Mouse (Mus musculus) frontal cortex, adult 2 months (tissue): ENCODE measurements at regions not wholly inside any gene's neighbourhood (a gene's known extent, or its start where the extent isn't known, plus 50 kb on each side); places are given as distances from the start of the nearest gene placed in this dataset.

ENCODE experiments used
- DNase-seq, 2 experiments: peaks; one replicate each; pipeline ENCODE4 v3.0.0; 2022; ENCODE audit warnings: low spot score in 1 of 2; ENCODE audit errors: extremely low spot score in 1 of 2

DNA sequence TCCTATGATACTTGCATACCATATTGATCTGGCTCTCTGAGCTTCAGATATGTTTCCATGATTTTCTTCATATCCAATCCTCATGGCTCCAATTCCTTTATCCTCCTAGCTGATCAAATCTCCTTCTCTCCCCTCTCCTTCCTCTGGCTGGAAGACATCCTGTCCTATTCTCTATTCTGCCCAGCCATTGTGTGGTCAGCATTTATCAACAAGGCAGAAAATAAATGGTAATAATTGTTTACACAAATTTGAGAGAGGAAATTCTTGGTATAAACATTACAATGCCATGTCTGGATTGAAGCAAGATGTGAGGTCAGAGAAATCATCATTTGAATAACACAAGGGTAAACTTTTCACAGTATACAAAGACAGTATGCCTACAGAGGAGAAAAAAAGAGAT is 158.2 kb downstream of the Naf1 start:
- no peak for DNase-seq

DNA sequence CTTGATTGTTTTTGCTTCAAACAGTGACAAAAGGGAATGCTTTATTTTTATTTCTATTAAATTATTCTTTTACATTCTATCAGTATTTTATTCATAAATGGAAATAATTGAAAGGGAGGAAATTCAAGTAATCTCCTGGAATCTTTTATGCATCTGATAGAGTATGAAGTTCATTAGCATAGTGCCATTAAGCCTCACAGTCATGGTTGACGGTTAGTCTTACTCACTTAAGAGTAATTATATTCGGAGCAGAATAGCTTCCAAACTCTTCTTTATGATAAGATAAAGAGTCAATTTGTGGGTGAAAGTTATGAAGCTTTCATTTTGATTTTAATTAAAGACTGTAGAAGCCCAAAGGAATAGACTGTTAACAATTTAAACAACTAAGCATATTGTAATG is 172.8 kb downstream of the Naf1 start:
- no peak for DNase-seq

DNA sequence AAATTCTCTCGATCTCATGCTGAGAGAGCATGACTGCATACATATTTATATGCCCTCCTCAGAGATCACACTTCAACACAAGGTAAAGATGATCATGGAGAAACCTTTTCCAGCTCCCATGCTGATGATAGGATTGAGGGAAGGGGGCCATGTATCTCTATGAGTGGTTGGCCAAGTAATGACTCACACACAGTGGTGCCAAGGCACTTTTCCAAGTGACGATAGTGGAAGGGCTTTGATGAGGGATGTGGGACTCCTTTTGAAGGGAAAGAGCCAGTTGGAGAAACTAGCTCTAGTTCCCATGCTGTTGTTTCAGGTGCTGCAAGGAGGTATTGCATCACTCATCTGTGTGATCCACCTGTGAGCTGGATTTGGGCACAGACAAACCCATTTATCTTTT is 201.5 kb downstream of the Naf1 start:
- peak in 1 of 2 experiments; percentile 36 for DNase-seq

DNA sequence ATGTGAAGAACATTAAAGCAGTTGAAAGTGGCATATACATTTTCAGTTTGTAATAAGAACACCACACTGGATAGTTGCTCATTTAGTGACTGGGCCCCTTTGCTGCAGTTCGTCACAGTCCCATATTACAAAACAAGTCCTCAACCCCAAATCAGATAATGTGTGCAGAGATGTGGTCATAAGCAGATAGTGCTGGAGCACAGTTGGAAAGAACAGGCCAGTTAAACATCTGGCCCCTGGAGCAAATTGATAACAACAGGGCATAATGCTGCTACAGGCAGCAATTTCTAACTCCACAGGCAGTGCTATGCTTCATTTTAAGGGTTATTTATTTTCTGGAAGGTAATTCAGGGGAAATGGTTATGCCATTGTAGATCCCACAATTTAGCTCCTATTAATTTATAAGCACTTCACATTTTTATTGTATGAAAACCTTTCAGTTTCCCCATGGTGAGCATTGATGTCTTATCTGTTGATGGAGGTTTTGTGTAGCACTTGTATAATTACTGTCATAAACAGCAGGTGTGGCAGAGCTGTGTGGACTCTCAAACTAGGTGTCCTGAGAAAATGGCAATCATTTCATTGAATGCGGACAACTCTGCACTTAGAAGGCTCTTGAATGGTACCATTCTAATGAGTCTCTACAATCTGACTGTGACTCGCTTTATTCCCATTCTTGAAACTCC is 208.2 kb downstream of the Naf1 start:
- no peak for DNase-seq

DNA sequence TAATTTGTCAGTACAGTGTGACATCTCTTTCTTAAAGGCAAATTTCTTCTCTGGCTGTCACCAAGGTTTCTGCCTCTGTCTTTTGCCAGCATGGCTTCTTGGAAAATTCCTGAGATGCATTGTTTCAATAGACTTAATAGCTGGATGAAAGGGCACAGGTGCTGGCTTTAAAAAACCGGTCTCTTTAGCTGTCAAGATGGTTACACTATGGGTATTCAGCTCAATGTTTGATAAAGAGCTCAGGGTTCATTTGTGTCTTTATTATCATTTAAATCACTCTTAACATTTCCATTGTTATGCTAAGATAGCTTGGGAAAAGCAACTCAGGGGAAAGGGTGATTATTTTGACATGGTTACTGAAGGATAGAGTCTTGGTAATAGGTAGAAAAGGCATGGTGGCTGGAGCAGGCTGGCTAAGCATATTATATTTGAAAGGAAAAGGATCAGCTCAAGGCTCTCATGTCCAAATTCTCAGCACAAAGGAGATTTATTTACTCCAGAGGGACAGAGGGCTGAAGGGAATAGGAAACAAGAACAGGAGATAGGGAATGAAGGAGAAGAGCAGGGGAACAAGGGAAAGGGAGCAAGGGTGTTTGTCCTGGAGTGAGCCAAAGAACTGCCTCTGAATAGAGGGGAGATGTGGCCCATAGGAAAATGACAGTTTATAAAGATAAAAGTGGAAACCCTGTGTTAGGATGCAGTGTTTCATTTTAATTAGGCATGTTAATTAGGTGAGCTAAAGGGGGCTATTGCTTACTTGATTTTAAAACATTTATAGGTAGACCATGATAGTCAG is 226.4 kb downstream of the Naf1 start:
- DNase-seq = no peak
